Mouse (Mus musculus) left cerebral cortex, adult 18-20 months (tissue): ENCODE measurements around the gene Btbd17. TPM values are rescaled to one million over a fixed set of nuclear protein-coding genes. Genes with fewer than 3 reads are reported as not detected.

ENCODE experiments used
- DNase-seq, 2 experiments: peaks; one replicate each; pipeline ENCODE4 v3.0.0; 2021 to 2022; ENCODE audit warnings: low spot score in 2 of 2, mixed read lengths in 1 of 2
- long read RNA-seq, 2 experiments: library from polyadenylated mRNA; stranded (forward); transcript quantifications; one replicate each; pipeline ENCODE4 v2.0.0; 2021
- total RNA-seq, 2 experiments: library from RNA; stranded (reverse); gene quantifications; 2 replicates each; pipeline ENCODE4 v1.2.3; 2021

The Btbd17 gene
- total RNA-seq: 10 to 100 TPM; 26.3 to 31.6 TPM
- long read RNA-seq, experiment 1, transcript Btbd17-202 (3 exons, 392 nt): minor isoform, 5 of 127 reads
- long read RNA-seq, experiment 1, transcript Btbd17-201 (3 exons, 1,717 nt): major isoform, 111 of 127 reads
- long read RNA-seq, experiment 1, partial matches to known transcripts: 4 of 127 reads
- long read RNA-seq, experiment 1, other reads (novel, unspliced or antisense): 4 of 127 reads
- long read RNA-seq, experiment 2, transcript Btbd17-201 (3 exons, 1,717 nt): major isoform, 96 of 119 reads
- long read RNA-seq, experiment 2, transcript Btbd17-202 (3 exons, 392 nt): minor isoform, 11 of 119 reads
- long read RNA-seq, experiment 2, partial matches to known transcripts: 3 of 119 reads
- long read RNA-seq, experiment 2, other reads (novel, unspliced or antisense): 3 of 119 reads

- peak in 1 of 2 experiments; percentile 32 for DNase-seq
Measured at GRCm38 (mm10) chr11:114795848-114796322, at the start of gene Btbd17. Gene Btbd17 (minus strand): TSS chr11:114795945.

GRCm38 (mm10) chr11:114844464-114845220 lies 48.9 kb upstream of the Btbd17 start:
- DNase-seq: no peak

- no peak for DNase-seq
Measured at GRCm38 (mm10) chr11:114843818-114844463, 48.2 kb upstream of the Btbd17 start.

GRCm38 (mm10) chr11:114833166-114833565 lies 37.4 kb upstream of the Btbd17 start:
- no peak for DNase-seq

- DNase-seq: no peak
Measured at GRCm38 (mm10) chr11:114830433-114830773, 34.7 kb upstream of the Btbd17 start.

GRCm38 (mm10) chr11:114829499-114830432 lies 34.0 kb upstream of the Btbd17 start:
- DNase-seq: no peak

- DNase-seq: no peak
Measured at GRCm38 (mm10) chr11:114826686-114827085, 30.9 kb upstream of the Btbd17 start.

- no peak for DNase-seq
Measured at GRCm38 (mm10) chr11:114823199-114823725, 27.5 kb upstream of the Btbd17 start.

GRCm38 (mm10) chr11:114822727-114823126 lies 27.0 kb upstream of the Btbd17 start:
- peak; percentile 81 to 90 for DNase-seq

- no peak for DNase-seq
Measured at GRCm38 (mm10) chr11:114821325-114821724, 25.6 kb upstream of the Btbd17 start.

- DNase-seq: no peak
Measured at GRCm38 (mm10) chr11:114820444-114820843, 24.7 kb upstream of the Btbd17 start.

- DNase-seq: no peak
Measured at GRCm38 (mm10) chr11:114819110-114819509, 23.4 kb upstream of the Btbd17 start.

GRCm38 (mm10) chr11:114818185-114818584 lies 22.4 kb upstream of the Btbd17 start:
- no peak for DNase-seq

GRCm38 (mm10) chr11:114816934-114817333 lies 21.2 kb upstream of the Btbd17 start:
- DNase-seq: no peak

- DNase-seq: no peak
Measured at GRCm38 (mm10) chr11:114814873-114815592, 19.3 kb upstream of the Btbd17 start.

- DNase-seq: peak; percentile 90 to 98
Measured at GRCm38 (mm10) chr11:114812731-114813240, 17.0 kb upstream of the Btbd17 start.

GRCm38 (mm10) chr11:114810344-114810743 lies 14.6 kb upstream of the Btbd17 start:
- DNase-seq: no peak

GRCm38 (mm10) chr11:114809371-114809770 lies 13.6 kb upstream of the Btbd17 start:
- DNase-seq: no peak

GRCm38 (mm10) chr11:114807686-114808427 lies 12.1 kb upstream of the Btbd17 start:
- DNase-seq: no peak
